Mouse (Mus musculus) C2C12 (cell line): ENCODE results near the gene Tmem175.

ENCODE experiments used
- CTCF ChIP-seq: IDR thresholded peaks from one replicate; pipeline ENCODE4 v1.5.1; 2011; ENCODE audit not compliant: control insufficient read depth, insufficient read depth, insufficient read length
- MYOG ChIP-seq: IDR thresholded peaks from one replicate; pipeline ENCODE4 v1.6.1; 2011; ENCODE audit not compliant: control insufficient read depth, insufficient read length; ENCODE audit errors: extremely low read depth

GRCm38 (mm10) chr5:108695861-108696260, 66.3 kb downstream of the Tmem175 start:
- TF ChIP-seq CTCF (no peak), MYOG (no peak)
